Mouse (Mus musculus): ENCODE measurements around the gene Cd274.

Gene Cd274

GRCm38 (mm10) chr19:29436793-29437479 lies 69.7 kb downstream of the Cd274 start:
- no peak for DNase-seq
